Mouse (Mus musculus) small intestine, adult 2 months (tissue): ENCODE measurements around the gene Atf3.

Source experiments
- CTCF ChIP-seq: fragments of 200-500 bp; IDR thresholded peaks from 2 replicates; pipeline ENCODE4 v1.5.1; 2012; ENCODE audit warnings: low read depth, mild to moderate bottlenecking, control low read depth, inconsistent platforms, low read length, moderate library complexity, mixed read lengths; ENCODE audit not compliant: insufficient replicate concordance, insufficient read length; ENCODE audit errors: extremely low read depth
- POLR2A ChIP-seq: fragments of 200-500 bp; IDR thresholded peaks from 2 replicates; pipeline ENCODE4 v1.6.1; 2012; ENCODE audit warnings: low read depth, mild to moderate bottlenecking, control low read depth, inconsistent platforms, low read length, moderate library complexity

- TF ChIP-seq POLR2A (0 out of 2 replicates have a peak, but pooled peaks have one; percentile 4), CTCF (no peak)
These were observed 7.3 kb upstream of the Atf3 start for GRCm38 (mm10) chr1:191224981-191225703.
